Mouse (Mus musculus): Measurements from ENCODE around the gene Leng8. TPM values are rescaled to one million over a fixed set of nuclear protein-coding genes. Genes with fewer than 3 reads are reported as not detected.

The Leng8 gene
- polyA plus RNA-seq, 1 experiment from 2014 or later: 14.7 TPM

GRCm38 (mm10) chr7:4130686-4131452 is 6.0 kb upstream of the Leng8 start:
- WGBS: 23% methylated on average over 13 of the region's 13 CpGs
- Histone ChIP-seq H3K9ac (ENCODE audit: low read length) (0 out of 2 replicates have a peak overlapping the region, but pooled peaks have one; percentile 4), H3K4me3 (ENCODE audit: low read depth, low read length) (no peak overlapping the region), H3K9me3 (ENCODE audit: control insufficient read depth, low read length) (no peaks in the 10 kb centered on the region), H3K4me2 (replicated peaks; ENCODE audit: low read depth) (peak overlapping the region; percentile 25), H3K4me1 (replicated peaks; ENCODE audit: control insufficient read depth, insufficient read depth) (no peaks in the 10 kb centered on the region), H3K27ac (replicated peaks) (0 out of 2 replicates have a peak overlapping the region, but pooled peaks have one; percentile 45), H3K36me3 (ENCODE audit: control insufficient read depth, insufficient read depth, low read length) (no peaks in the 10 kb centered on the region), H3K27me3 (ENCODE audit: control insufficient read depth, insufficient read depth, low read length) (no peaks in the 10 kb centered on the region)
- ATAC-seq (ENCODE audit: low FRiP score, low TSS enrichment) (peak; percentile 76), DNase-seq (ENCODE audit: low spot score) (peak; percentile 85)
- TF ChIP-seq EP300 (optimal IDR thresholded peaks at IDR 0.05): no peak
- peak; percentile 88 for TF ChIP-seq CTCF (IDR thresholded peaks at IDR 0.05; ENCODE audit: low read depth)

GRCm38 (mm10) chr7:4131964-4132363 is 4.9 kb upstream of the Leng8 start:
- Histone ChIP-seq H3K4me1 (replicated peaks; ENCODE audit: control insufficient read depth, insufficient read depth) (no peaks in the 10 kb centered on the region), H3K9me3 (ENCODE audit: control insufficient read depth, low read length) (no peaks in the 10 kb centered on the region), H3K9ac (ENCODE audit: low read length) (no peak overlapping the region), H3K36me3 (ENCODE audit: control insufficient read depth, insufficient read depth, low read length) (no peaks in the 10 kb centered on the region), H3K4me2 (replicated peaks; ENCODE audit: low read depth) (no peak overlapping the region), H3K4me3 (ENCODE audit: low read depth, low read length) (no peak overlapping the region), H3K27ac (replicated peaks) (no peak overlapping the region), H3K27me3 (ENCODE audit: control insufficient read depth, insufficient read depth, low read length) (no peaks in the 10 kb centered on the region)
- DNase-seq (ENCODE audit: low spot score) (no peak), ATAC-seq (ENCODE audit: low FRiP score, low TSS enrichment) (no peak)
- TF ChIP-seq CTCF (IDR thresholded peaks at IDR 0.05; ENCODE audit: low read depth) (no peak), EP300 (optimal IDR thresholded peaks at IDR 0.05) (no peak)
- 87% methylated on average over 8 of the region's 8 CpGs for WGBS

- Histone ChIP-seq H3K4me3 (ENCODE audit: low read depth, low read length) (no peak overlapping the region), H3K9me3 (ENCODE audit: control insufficient read depth, low read length) (no peaks in the 10 kb centered on the region), H3K4me1 (replicated peaks; ENCODE audit: control insufficient read depth, insufficient read depth) (no peaks in the 10 kb centered on the region), H3K4me2 (replicated peaks; ENCODE audit: low read depth) (no peak overlapping the region), H3K36me3 (ENCODE audit: control insufficient read depth, insufficient read depth, low read length) (no peaks in the 10 kb centered on the region), H3K27me3 (ENCODE audit: control insufficient read depth, insufficient read depth, low read length) (no peaks in the 10 kb centered on the region), H3K27ac (replicated peaks) (no peak overlapping the region), H3K9ac (ENCODE audit: low read length) (no peak overlapping the region)
- ATAC-seq (ENCODE audit: low FRiP score, low TSS enrichment) (no peak), DNase-seq (ENCODE audit: low spot score) (no peak)
- TF ChIP-seq EP300 (optimal IDR thresholded peaks at IDR 0.05) (no peak), CTCF (IDR thresholded peaks at IDR 0.05; ENCODE audit: low read depth) (no peak)
- 88% methylated on average over 3 of the region's 3 CpGs for WGBS
Measured at GRCm38 (mm10) chr7:4132581-4132980, 4.3 kb upstream of the Leng8 start.

- no peaks in the 10 kb centered on the region for H3K9me3 ChIP-seq (ENCODE audit: control insufficient read depth, low read length)
- 72% methylated on average over 7 of the region's 7 CpGs for WGBS
Measured at GRCm38 (mm10) chr7:4132998-4133397, 3.8 kb upstream of the Leng8 start.

GRCm38 (mm10) chr7:4134911-4135310 is 1.9 kb upstream of the Leng8 start:
- Histone ChIP-seq H3K4me1 (replicated peaks; ENCODE audit: control insufficient read depth, insufficient read depth) (peaks cover 4% of the 10 kb centered on the region), H3K9me3 (ENCODE audit: control insufficient read depth, low read length) (no peaks in the 10 kb centered on the region), H3K36me3 (ENCODE audit: control insufficient read depth, insufficient read depth, low read length) (peaks cover 8% of the 10 kb centered on the region), H3K27me3 (ENCODE audit: control insufficient read depth, insufficient read depth, low read length) (no peaks in the 10 kb centered on the region), H3K9ac (ENCODE audit: low read length) (no peak overlapping the region), H3K4me2 (replicated peaks; ENCODE audit: low read depth) (no peak overlapping the region), H3K27ac (replicated peaks) (no peak overlapping the region), H3K4me3 (ENCODE audit: low read depth, low read length) (no peak overlapping the region)
- no peak for TF ChIP-seq CTCF (IDR thresholded peaks at IDR 0.05; ENCODE audit: low read depth)
- TF ChIP-seq EP300 (optimal IDR thresholded peaks at IDR 0.05): no peak
- ATAC-seq (ENCODE audit: low FRiP score, low TSS enrichment) (no peak), DNase-seq (ENCODE audit: low spot score) (peak; percentile 9)
- WGBS: 53% methylated on average over 5 of the region's 5 CpGs

More at GRCm38 (mm10) chr7:4132998-4133397, 3.8 kb upstream of the Leng8 start:
- H3K4me3 ChIP-seq (ENCODE audit: low read depth, low read length): no peak overlapping the region
- DNase-seq (ENCODE audit: low spot score): no peak
- H3K27ac ChIP-seq (replicated peaks): no peak overlapping the region
- no peak overlapping the region for H3K9ac ChIP-seq (ENCODE audit: low read length)
- H3K4me2 ChIP-seq (replicated peaks; ENCODE audit: low read depth): no peak overlapping the region
- peaks cover 2% of the 10 kb centered on the region for H3K4me1 ChIP-seq (replicated peaks; ENCODE audit: control insufficient read depth, insufficient read depth)
- H3K36me3 ChIP-seq (ENCODE audit: control insufficient read depth, insufficient read depth, low read length): no peaks in the 10 kb centered on the region
- TF ChIP-seq CTCF (IDR thresholded peaks at IDR 0.05; ENCODE audit: low read depth) (no peak), EP300 (optimal IDR thresholded peaks at IDR 0.05) (no peak)
- ATAC-seq (ENCODE audit: low FRiP score, low TSS enrichment): no peak
- H3K27me3 ChIP-seq (ENCODE audit: control insufficient read depth, insufficient read depth, low read length): no peaks in the 10 kb centered on the region

DNA sequence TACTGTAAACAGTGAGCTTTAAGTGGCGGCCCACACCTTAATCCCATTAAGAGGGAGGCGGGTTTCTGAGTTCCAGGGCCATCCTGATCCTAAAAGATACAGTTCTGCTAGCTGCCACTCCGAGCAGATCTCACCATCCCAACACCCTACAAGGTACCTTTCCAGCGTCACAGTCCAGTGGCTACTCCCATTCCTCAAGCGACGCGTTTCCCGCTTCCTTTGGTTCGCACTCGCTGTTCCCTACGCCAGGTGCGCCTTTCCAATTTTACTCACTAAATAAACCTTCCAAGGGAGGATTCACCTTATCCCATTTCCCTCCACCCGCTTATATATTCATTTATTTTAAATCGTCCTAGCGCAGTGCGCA is 452 bp upstream of the Leng8 start:
- H3K4me1 ChIP-seq (replicated peaks; ENCODE audit: control insufficient read depth, insufficient read depth): peaks cover 4% of the 10 kb centered on the region
- no peak for DNase-seq (ENCODE audit: low spot score)
- H3K4me3 ChIP-seq (ENCODE audit: low read depth, low read length): peak overlapping the region; percentile 91
- no peak for TF ChIP-seq CTCF (IDR thresholded peaks at IDR 0.05; ENCODE audit: low read depth)
- TF ChIP-seq EP300 (optimal IDR thresholded peaks at IDR 0.05): no peak
- peak overlapping the region; percentile 92 for H3K4me2 ChIP-seq (replicated peaks; ENCODE audit: low read depth)
- peaks cover 21% of the 10 kb centered on the region for H3K36me3 ChIP-seq (ENCODE audit: control insufficient read depth, insufficient read depth, low read length)
- under 1% methylated on average over 16 of the region's 16 CpGs for WGBS
- no peaks in the 10 kb centered on the region for H3K27me3 ChIP-seq (ENCODE audit: control insufficient read depth, insufficient read depth, low read length)
- peak overlapping the region; percentile 89 for H3K9ac ChIP-seq (ENCODE audit: low read length)
- H3K27ac ChIP-seq (replicated peaks): peak overlapping the region; percentile 72
- no peaks in the 10 kb centered on the region for H3K9me3 ChIP-seq (ENCODE audit: control insufficient read depth, low read length)
- peak; percentile 31 for ATAC-seq (ENCODE audit: low FRiP score, low TSS enrichment)

Data from stomach, postnatal 0 days (tissue).